Mouse (Mus musculus) heart, postnatal 36 days (tissue): ENCODE results near the gene Fgf23. TPM values are rescaled to one million over a fixed set of nuclear protein-coding genes. Genes with fewer than 3 reads are reported as not detected.

Experiments used
- DNase-seq, 2 experiments: peaks; one replicate each; pipeline ENCODE4 v3.0.0; 2021 to 2022
- intact Hi-C: fragments of 180-260 bp; cut with DNase I; formaldehyde crosslinking; loops from one replicate; pipeline ENCODE4 v1.15.1; 2025
- total RNA-seq, 2 experiments: library from RNA; stranded (reverse); gene quantifications; 2 replicates each; pipeline ENCODE4 v1.2.3; 2021

The Fgf23 gene
- total RNA-seq, 2 experiments from 2014 or later = 0.14 TPM; not detected in 1

- peak; percentile 89 for DNase-seq
These were observed 36.8 kb downstream of the Fgf23 start, which contains the start of gene Tigar for GRCm38 (mm10) chr6:127109402-127109930. Gene Tigar, minus strand, starts transcription at chr6:127109557.

GRCm38 (mm10) chr6:127114753-127115456 lies 42.2 kb downstream of the Fgf23 start:
- intact Hi-C loops = no loop called here
- DNase-seq = no peak

More at GRCm38 (mm10) chr6:127109402-127109930, 36.8 kb downstream of the Fgf23 start, which contains the start of gene Tigar:
- intact Hi-C loops = loop anchor here (10.0 kb wide), 1 partner anchor 265 kb away; the partner anchor contains the start of gene Ndufa9

GRCm38 (mm10) chr6:127122221-127122806 lies 49.6 kb downstream of the Fgf23 start:
- intact Hi-C loops = no loop called here
- DNase-seq = no peak

- intact Hi-C loops = no loop called here
- no peak for DNase-seq
These were observed 50.3 kb downstream of the Fgf23 start for GRCm38 (mm10) chr6:127122996-127123395.

GRCm38 (mm10) chr6:127123506-127123905 lies 50.8 kb downstream of the Fgf23 start:
- intact Hi-C loops = no loop called here
- no peak for DNase-seq

- intact Hi-C loops = no loop called here
These were observed 57.0 kb downstream of the Fgf23 start for GRCm38 (mm10) chr6:127129659-127130058.

GRCm38 (mm10) chr6:127130377-127130776 lies 57.7 kb downstream of the Fgf23 start:
- intact Hi-C loops = no loop called here
- DNase-seq = no peak

More at GRCm38 (mm10) chr6:127129659-127130058, 57.0 kb downstream of the Fgf23 start:
- no peak for DNase-seq

Other genes starting within 250 kb of the Fgf23 start
- gene Ndufa9, start 223.8 kb upstream of the Fgf23 start, total RNA-seq = 100 to 1,000 TPM; 749 to 793 TPM
- gene Akap3, start 219.8 kb upstream of the Fgf23 start, total RNA-seq = not detected
- gene Dyrk4, start 151.1 kb upstream of the Fgf23 start, total RNA-seq = not detected
- gene Rad51ap1, start 133.3 kb upstream of the Fgf23 start, total RNA-seq = 1 to 10 TPM; 1.3 to 1.7 TPM
- gene D6Wsu163e, start 132.9 kb upstream of the Fgf23 start, total RNA-seq = 10 to 100 TPM; 11.2 to 13.5 TPM
- under 1 TPM; 0.22 to 0.81 TPM for gene Fgf6, start 57.3 kb upstream of the Fgf23 start, total RNA-seq
- gene Tigar, start 36.7 kb downstream of the Fgf23 start, total RNA-seq = 10 to 100 TPM; 45.8 to 48.8 TPM
- 100 to 1,000 TPM; 107 to 138 TPM for gene Ccnd2, start 79.3 kb downstream of the Fgf23 start, total RNA-seq